Mouse (Mus musculus) layer of hippocampus, postnatal 10 days (tissue): Measurements from ENCODE around the gene Sag. TPM values are rescaled to one million over a fixed set of nuclear protein-coding genes. Genes with fewer than 3 reads are reported as not detected.
"Not testable (repeated sequence)": the region's sequence is repeated elsewhere in the genome, so short reads cannot be mapped to it uniquely, and the experiment has no call there.

ENCODE experiments used
- DNase-seq, 2 experiments: peaks; one replicate each; pipeline ENCODE4 v3.0.0; 2021; ENCODE audit warnings: low spot score in 2 of 2
- total RNA-seq, 2 experiments: library from RNA; stranded (reverse); gene quantifications; 2 replicates each; pipeline ENCODE4 v1.2.3; 2021

Sag gene
- total RNA-seq, 2 experiments from 2014 or later: 1.8 to 2.2 TPM

- DNase-seq: no peak
Measured at GRCm38 (mm10) chr1:87824420-87824995, 21.0 kb downstream of the Sag start.

DNA sequence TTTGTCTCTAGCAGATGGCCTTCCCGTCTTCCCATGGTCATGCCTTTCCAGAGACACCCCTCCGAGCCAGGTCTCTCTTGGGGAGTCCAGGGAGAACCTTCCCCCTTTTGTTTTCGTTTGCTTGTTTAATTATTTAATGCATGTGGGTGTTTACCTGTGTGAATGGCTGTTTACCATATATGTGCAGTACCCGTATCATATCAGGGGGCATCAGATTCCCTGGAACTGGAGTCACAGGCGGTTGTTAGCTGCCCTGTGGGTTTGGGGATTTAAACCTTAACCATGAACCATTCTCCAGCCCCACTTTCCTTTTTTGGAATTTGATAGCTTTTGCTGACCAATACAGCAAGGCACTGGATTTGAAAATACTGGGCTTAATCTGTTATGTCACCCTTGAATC lies 21.8 kb downstream of the Sag start:
- no peak for DNase-seq

- DNase-seq: no peak
Measured at GRCm38 (mm10) chr1:87825991-87826390, 22.5 kb downstream of the Sag start.

DNA sequence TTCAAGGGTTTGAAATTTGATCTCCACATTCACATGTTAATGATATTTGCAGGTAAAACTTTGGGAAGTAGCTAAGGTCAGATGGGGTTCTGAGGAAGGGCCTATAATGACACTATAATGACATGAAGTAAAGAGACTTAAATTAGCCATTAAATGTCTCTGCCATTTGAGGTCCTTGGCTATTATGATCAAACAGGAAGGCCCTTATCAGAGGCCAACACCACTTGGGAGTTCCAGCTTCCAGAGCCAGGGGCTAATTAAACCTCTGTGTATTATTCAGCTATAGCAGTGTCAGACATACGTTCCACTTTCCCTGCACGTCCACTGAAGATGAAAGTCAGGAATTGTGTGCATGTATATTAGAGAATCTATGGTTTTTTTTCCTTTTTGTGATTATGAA lies 23.0 kb downstream of the Sag start:
- no peak for DNase-seq

DNA sequence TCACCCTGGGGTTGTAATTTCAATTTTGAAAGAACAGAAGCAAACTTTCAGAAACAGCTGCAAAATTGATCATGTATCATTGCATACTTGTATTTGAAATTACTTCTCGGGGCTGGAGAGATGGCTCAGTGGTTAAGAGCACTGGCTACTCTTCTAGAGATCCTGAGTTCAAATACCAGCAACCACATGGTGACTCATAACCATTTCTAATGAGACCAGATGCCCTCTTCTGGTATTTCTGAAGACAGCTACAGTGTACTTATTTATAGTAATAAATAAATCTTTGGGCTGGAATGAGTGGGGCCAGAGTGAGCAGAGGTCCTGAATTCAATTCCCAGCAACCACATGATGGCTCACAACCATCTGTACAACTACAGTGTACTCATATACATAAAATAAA lies 24.0 kb downstream of the Sag start:
- DNase-seq: not testable (repeated sequence)

DNA sequence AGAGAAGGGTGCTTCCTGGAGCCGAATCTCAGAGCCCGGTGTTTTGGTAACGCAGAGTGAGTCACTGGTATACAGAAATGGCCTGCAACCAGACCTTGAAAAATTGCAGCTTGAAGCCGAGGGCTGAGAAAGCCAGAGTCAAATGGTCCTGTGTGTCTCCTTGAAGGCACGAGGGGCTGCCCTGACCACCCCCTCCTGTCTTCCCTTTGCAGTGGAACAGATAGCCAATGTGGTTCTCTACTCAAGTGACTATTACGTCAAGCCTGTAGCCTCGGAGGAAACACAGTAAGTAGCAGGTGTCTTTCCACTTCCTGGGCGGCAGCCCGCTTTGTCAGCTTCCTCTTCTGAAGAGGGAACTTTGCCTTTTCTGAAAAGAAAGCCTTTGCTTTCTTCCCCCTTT lies 24.7 kb downstream of the Sag start:
- DNase-seq: no peak

DNA sequence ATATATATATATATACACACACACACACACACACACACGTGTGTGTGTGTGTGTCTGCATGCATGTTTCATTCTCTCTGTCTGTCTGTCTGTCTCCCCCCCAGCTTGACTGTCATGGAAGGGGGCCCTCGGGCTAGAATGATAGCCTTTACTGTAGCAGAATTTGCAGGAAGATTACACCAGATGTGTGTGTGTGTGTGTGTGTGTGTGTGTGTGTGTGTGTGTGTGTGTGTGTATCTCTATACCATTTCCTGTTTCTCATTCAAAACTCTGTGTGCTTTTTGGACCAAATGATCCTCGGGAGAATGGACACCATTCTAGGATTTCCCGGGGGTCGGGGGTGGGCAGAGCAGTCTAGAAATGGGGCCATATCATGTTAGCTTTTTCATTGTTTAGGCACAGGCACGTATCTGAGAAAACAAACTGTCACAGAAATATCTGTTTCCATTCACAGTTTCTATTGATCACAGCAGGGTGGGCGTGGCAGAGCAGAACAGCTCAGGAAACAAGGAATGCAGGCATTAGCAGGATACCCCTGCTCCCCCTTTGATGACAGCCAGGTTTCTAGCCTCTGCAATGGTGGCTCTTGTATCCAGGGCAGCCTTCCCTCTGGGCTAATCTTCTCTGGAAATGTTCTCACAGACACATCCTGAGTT lies 25.6 kb downstream of the Sag start:
- DNase-seq: no peak

DNA sequence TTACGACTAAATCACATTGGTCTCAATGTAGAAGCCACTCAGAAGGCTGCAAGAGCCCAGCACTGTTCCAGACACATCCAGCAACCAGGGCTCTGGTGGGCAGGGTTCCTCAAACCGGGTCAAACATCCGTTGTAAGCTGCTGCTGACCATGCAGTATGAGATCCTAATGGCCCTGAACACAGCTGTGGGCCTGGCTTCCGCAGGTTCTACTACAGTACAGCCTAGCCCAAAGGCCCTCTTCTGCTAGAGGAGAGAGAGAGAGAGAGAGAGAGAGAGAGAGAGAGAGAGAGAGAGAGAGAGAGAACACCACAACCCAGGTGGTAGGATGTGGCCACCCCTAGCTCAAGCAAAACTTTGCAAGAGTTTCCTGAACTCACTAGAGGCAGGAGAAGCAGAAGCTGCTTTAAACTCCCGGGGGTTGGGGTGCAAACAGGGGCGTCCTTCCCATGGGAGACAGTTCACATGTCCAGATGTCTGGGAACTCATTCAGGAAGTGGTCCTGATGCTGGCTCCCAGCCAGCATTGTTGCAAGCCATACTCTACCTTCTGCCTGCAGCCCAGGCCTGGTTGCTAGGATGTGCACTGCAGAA lies 26.2 kb downstream of the Sag start:
- no peak for DNase-seq

DNA sequence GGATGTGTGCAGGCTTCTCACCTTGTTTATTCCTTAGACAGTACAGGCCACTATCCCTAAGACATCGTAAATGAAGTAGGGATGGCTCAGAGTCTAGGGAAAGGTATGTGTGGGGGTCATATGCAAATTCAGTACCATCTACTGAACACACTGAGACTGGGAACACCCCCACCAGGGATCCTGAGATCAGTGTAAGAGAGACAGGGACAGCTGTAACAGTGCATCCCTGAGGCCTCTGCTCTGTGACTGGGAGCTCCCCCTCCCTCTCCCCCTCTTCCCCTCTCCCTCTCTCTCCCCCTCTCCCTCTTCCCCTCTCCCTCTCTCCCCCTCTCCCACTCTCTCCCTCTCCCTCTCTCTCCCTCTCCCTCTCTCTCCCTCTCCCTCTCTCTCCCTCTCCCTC lies 33.0 kb downstream of the Sag start:
- DNase-seq: no peak

DNA sequence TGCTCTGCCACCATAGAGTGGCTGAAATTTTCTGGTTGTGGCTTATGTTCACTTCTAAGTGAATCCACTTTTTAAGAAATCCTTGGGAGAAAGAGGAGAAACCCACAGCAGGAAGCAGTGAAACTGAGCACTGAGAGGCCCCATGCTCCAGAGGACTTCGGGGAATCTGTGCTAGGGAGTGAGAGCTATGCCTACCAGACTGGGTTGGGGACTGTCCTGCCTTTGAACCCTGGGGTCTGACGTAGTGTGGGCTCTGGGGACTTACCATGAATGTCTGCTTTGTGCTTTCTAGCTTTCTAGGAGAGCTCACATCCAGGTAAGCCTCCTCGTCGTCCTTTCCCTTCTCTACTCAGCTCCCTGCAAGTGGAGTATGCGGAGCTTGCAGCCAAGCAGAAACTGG lies 33.5 kb downstream of the Sag start:
- no peak for DNase-seq

GRCm38 (mm10) chr1:87840411-87841208 lies 37.1 kb downstream of the Sag start:
- no peak for DNase-seq

GRCm38 (mm10) chr1:87846801-87847474 lies 43.5 kb downstream of the Sag start:
- DNase-seq: no peak

GRCm38 (mm10) chr1:87847475-87848168 lies 44.1 kb downstream of the Sag start:
- no peak for DNase-seq

GRCm38 (mm10) chr1:87848237-87848996 lies 44.9 kb downstream of the Sag start:
- DNase-seq: no peak

DNA sequence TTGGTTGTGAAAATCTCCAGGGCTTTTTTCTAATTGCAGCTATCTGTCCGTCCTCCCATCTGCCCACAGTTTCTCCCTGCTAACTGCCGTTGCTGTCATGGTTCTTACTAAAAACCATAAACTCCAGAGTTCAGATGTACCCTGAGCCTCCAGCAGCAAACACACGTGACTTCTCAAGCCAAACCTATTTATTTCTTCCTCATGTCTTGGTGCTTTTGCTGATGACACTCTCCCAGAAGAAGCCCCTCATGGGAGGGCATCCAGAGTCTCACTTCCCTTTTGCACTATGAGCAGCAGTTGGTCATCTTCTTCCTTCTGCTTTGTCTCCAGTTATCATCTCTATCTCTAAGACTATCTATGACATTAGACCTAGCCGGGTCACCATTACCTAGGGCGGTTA lies 45.8 kb downstream of the Sag start:
- DNase-seq: no peak

DNA sequence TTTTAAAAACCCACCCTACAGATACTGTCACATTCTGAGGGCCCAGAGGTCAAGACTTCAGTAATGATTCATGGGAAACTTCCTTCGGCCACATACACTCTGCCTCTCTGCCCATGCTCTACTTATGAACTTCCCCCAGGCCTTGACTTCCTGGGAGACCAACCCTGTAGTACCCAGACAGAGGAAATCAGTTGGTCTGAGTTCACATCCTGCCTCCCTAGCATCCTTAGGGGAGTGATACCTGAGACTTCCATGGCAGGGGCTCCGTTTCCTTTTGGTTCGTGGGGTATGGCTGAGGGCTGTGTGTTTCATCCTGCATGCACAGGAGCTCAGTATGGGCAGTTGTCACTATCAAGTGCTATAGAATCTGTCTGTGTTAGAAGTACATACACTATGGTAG lies 47.9 kb downstream of the Sag start:
- no peak for DNase-seq

DNA sequence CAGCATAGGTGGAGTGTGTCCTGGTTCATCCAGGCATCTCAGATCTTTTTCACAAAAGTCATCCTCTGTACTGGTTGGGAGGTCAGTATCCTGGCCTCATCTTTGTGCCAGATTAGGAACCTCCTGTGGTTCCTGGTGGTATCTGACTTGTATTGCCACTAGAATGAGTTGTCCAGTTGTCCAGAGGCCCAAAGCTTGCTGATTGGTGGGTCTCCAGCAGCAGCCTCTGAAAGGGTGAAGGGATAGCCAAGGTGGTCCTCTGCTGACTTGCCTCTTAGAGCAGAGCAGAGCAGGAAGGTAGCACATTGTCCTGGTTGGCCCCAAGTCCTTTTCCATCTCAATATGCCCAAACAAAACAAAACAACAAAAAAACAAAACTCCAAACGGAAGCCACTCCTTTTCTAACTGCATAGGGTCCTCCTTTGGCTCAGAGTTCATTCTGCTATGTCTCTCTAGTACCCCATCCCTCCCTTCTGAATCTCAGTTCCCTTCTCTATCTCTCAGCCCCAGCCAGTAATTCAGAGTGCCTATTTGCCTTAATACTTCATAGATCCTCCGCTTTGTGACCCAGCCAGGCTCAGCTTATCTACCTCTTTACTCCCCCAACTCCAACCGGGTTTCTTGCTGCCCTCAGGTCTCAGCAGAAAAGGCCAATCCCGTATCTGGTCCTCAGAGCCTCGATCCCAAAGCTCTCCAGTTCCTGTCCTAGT lies 48.8 kb downstream of the Sag start:
- DNase-seq: no peak

DNA sequence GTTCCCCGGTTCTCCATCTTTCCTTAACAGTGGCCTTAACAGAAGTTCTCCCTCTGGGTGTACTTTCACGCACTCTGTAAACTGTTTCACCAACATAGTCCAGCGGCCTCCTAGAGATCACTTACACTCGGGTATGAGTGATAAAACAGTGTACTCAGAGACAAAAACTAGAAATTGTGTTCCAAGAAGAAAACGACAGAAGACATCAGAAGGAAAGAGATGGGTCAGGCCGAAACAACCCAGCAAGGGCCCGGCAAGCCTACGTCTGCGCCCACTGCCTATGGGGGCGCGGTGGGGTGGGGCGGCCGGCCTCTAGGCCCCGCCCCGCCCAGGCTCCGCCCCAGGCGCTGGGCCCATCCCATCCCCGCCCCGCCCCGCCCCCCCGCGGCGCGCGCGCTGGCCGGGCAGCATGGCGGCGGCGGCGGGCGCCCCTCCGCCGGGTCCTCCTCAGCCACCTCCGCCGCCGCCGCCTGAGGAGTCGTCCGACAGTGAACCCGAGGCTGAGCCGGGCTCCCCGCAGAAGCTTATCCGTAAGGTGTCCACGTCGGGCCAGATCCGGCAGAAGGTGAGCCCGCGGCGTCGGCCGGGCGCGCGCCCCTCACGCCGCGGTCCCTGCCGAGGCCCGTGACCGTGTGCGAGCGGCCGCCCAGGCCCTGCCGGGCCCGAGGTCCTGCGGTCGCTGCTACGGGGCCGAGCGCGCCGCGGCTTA lies 49.6 kb downstream of the Sag start, which contains the start of gene Dgkd:
TSS of gene Dgkd (plus strand) at position 396 of the 709 bp plus-strand sequence.
- DNase-seq: peak; percentile 64 to 78
